11 mouse cellular contexts compared by ENCODE assay signal in the genomic region with DNA sequence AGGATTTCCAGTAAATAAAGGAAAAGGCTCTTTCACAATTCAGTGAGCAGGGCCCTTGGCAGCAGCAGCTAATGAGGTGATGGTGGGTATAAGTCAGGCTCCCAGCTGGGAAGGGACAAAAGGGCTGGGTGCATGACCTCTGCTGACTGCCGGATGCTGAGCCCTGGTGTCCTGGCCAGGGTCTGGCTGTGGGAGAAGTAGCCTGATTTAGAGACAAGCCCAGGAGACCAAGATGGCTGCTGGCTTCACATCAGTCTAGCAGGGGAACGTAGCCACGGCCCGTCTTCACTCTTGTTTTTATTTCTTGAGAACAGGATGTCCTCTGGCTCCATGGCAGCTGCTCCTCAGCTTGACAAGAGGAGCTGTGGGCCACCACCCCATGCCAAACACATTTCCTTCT. TPM values are rescaled to one million over a fixed set of nuclear protein-coding genes. Genes with fewer than 3 reads are reported as not detected.
A peak's percentile ranks its signal among the peaks of the same experiment; 100 is the strongest.
DNase-seq lines count a peak whose midpoint lies in the region; ATAC-seq and TF ChIP-seq lines count a peak whose summit lies in the region.
"Had no signal": no experiment of that assay in that cellular context is flagged by ENCODE, and none has a peak within 500 bp of the region (broad histone marks: within the 10 kb centered on the region; RNA-seq: fewer than 3 reads in every experiment).

No protein-coding gene starts in this region.

- no peak for ATAC-seq in heart, embryonic 12.5 days (ENCODE audit: insufficient number of reproducible peaks, low FRiP score)
- ATAC-seq in stomach, embryonic 15.5 days (ENCODE audit: insufficient read depth, low FRiP score, low read depth): no peak

- TF ChIP-seq EP300 in heart, adult 2 months (IDR thresholded peaks at IDR 0.05; ENCODE audit: insufficient read depth, low read depth, low read length): peak; percentile 72; the same call in 1 of the 2 replicates

- H3K4me2 ChIP-seq in heart, embryonic 12.5 days: no peak overlapping the region
- no peak overlapping the region for H3K4me2 ChIP-seq in stomach, embryonic 15.5 days
- H3K4me2 ChIP-seq: neural tube, embryonic 12.5 days had no signal

- TF ChIP-seq POLR2A in heart, adult 2 months (IDR thresholded peaks at IDR 0.05; ENCODE audit: insufficient read depth, low read depth, low read length): 0 out of 2 replicates have a peak, but pooled peaks have one; percentile 7

- H3K79me2 ChIP-seq in heart, adult 2 months (replicated peaks; ENCODE audit: control insufficient read depth, insufficient read depth, low read length): no peaks in the 10 kb centered on the region

- H3K27ac ChIP-seq in heart, adult 2 months: peak overlapping the region; percentile 63
- H3K27ac ChIP-seq in heart, embryonic 12.5 days (ENCODE audit: poor library complexity, severe bottlenecking): no peak overlapping the region
- peak overlapping the region; percentile 3; the same call in 1 of the 2 replicates for H3K27ac ChIP-seq in stomach, embryonic 15.5 days
- H3K27ac ChIP-seq: neural tube, embryonic 12.5 days had no signal

- 37% methylated on average over 4 of the region's 4 CpGs for WGBS in heart, adult 2 months
- WGBS in heart, embryonic 12.5 days: 65% methylated on average over 4 of the region's 4 CpGs
- 62% methylated on average over 4 of the region's 4 CpGs for WGBS in stomach, embryonic 15.5 days

- H3K9me3 ChIP-seq in heart, embryonic 12.5 days (replicated peaks): no peaks in the 10 kb centered on the region
- no peaks in the 10 kb centered on the region for H3K9me3 ChIP-seq in stomach, embryonic 15.5 days
- H3K9me3 ChIP-seq: neural tube, embryonic 12.5 days had no signal

- no peak for TF ChIP-seq CTCF in heart, adult 2 months (IDR thresholded peaks at IDR 0.05)

- intact Hi-C loops in heart, adult 2 months (cut with DNase I): loop anchor here (5.0 kb wide), 3 partner anchors 221 to 511 kb away; a partner anchor contains a TSS
- intact Hi-C loops in left cerebral cortex, postnatal 36 days (cut with DNase I): loop anchor here (5.0 to 10.0 kb wide), 3 partner anchors 326 to 508 kb away; a partner anchor contains a TSS

- H3K27me3 ChIP-seq in heart, adult 2 months (ENCODE audit: control insufficient read depth, insufficient read depth, low read length): no peaks in the 10 kb centered on the region
- peaks cover 52% of the 10 kb centered on the region for H3K27me3 ChIP-seq in heart, embryonic 12.5 days (replicated peaks)
- H3K27me3 ChIP-seq in stomach, embryonic 15.5 days (replicated peaks): peaks cover 5% of the 10 kb centered on the region

- peak; percentile 56 to 73 for DNase-seq in heart, adult 2 months
- peak; percentile 77 to 88 for DNase-seq in heart, adult 9 months (ENCODE audit: low spot score in 2 of 2)
- DNase-seq in kidney, postnatal 25 days: peak; percentile 55 to 84
- DNase-seq in spleen, postnatal 14 days (ENCODE audit: low spot score in 2 of 2): no peak
- no peak for DNase-seq in right cerebral cortex, adult 2 months (ENCODE audit: low spot score in 2 of 2)
- no peak for DNase-seq in left cerebral cortex, postnatal 36 days (ENCODE audit: low spot score in 2 of 2)
- DNase-seq: cerebellum, adult 8-10 months had no signal

- H3K9ac ChIP-seq in heart, adult 2 months (ENCODE audit: low read depth, low read length): no peak overlapping the region
- H3K9ac ChIP-seq in heart, embryonic 12.5 days: no peak overlapping the region
- no peak overlapping the region for H3K9ac ChIP-seq in stomach, embryonic 15.5 days
- H3K9ac ChIP-seq: neural tube, embryonic 12.5 days had no signal

- no peak overlapping the region for H3K4me3 ChIP-seq in heart, adult 2 months
- H3K4me3 ChIP-seq in heart, embryonic 12.5 days: no peak overlapping the region
- H3K4me3 ChIP-seq in stomach, embryonic 15.5 days (replicated peaks): no peak overlapping the region
- H3K4me3 ChIP-seq: neural tube, embryonic 12.5 days had no signal

- peaks cover 4% of the 10 kb centered on the region for H3K4me1 ChIP-seq in heart, adult 2 months (ENCODE audit: control insufficient read depth, insufficient read depth, low read length)
- peaks cover 20% of the 10 kb centered on the region for H3K4me1 ChIP-seq in heart, embryonic 12.5 days (replicated peaks)
- peaks cover 22% of the 10 kb centered on the region for H3K4me1 ChIP-seq in stomach, embryonic 15.5 days

- no peaks in the 10 kb centered on the region for H3K36me3 ChIP-seq in heart, adult 2 months (ENCODE audit: control insufficient read depth, insufficient read depth, low read length)
- no peaks in the 10 kb centered on the region for H3K36me3 ChIP-seq in heart, embryonic 12.5 days
- H3K36me3 ChIP-seq in stomach, embryonic 15.5 days: no peaks in the 10 kb centered on the region
- H3K36me3 ChIP-seq: neural tube, embryonic 12.5 days had no signal

RNA-seq across cellular contexts. Expression of a gene that starts 3.6 kb away (rescaled TPM):
- not detected for total RNA-seq in heart, adult 2 months (2021)
- polyA plus RNA-seq in heart, adult 2 months (2012; rRNA removed): not detected in 2 replicates
- not detected in 2 replicates for polyA plus RNA-seq in heart, embryonic 12.5 days (2016; fragmentation: Nextera tagmentation; extraction: Ambion mirVana)
- not detected in 2 replicates for polyA plus RNA-seq in stomach, embryonic 15.5 days (2015; fragmentation: Nextera tagmentation; extraction: Ambion mirVana)
- total RNA-seq in left cerebral cortex, postnatal 36 days (2021): not detected
- polyA plus RNA-seq: limb, embryonic 11.5 days; neural tube, embryonic 12.5 days had no signal

RNA-seq across cellular contexts. Expression of a gene that starts 14.2 kb away (rescaled TPM):
- total RNA-seq in heart, adult 2 months (2021): 1 to 10 TPM; 5.5 to 5.7 TPM
- polyA plus RNA-seq in heart, adult 2 months (2012; rRNA removed): 6.9 and 7.5 TPM in 2 replicates
- 3.2 TPM in 2 replicates for polyA plus RNA-seq in heart, embryonic 12.5 days (2016; fragmentation: Nextera tagmentation; extraction: Ambion mirVana)
- 6.0 and 6.6 TPM in 2 replicates for polyA plus RNA-seq in stomach, embryonic 15.5 days (2015; fragmentation: Nextera tagmentation; extraction: Ambion mirVana)
- 1 to 10 TPM; 1.9 to 2.2 TPM for total RNA-seq in left cerebral cortex, postnatal 36 days (2021)

RNA-seq across cellular contexts. Expression of a gene that starts 39.7 kb away (rescaled TPM):
- not detected for total RNA-seq in heart, adult 2 months (2021)
- 0.09 and 0.55 TPM in 2 replicates for polyA plus RNA-seq in heart, adult 2 months (2012; rRNA removed)
- 0.49 and 0.94 TPM in 2 replicates for polyA plus RNA-seq in heart, embryonic 12.5 days (2016; fragmentation: Nextera tagmentation; extraction: Ambion mirVana)
- polyA plus RNA-seq in stomach, embryonic 15.5 days (2015; fragmentation: Nextera tagmentation; extraction: Ambion mirVana): 0.28 and 0.30 TPM in 2 replicates
- under 1 TPM; 0.17 to 0.25 TPM for total RNA-seq in left cerebral cortex, postnatal 36 days (2021)

Comparison
In these comparisons a context has a peak if more than half of its experiments do, and no peak if none do; other contexts are left out.
1. DNase-seq: peak in heart, adult 2 months (2 of 2), heart, adult 9 months (2 of 2) and kidney, postnatal 25 days (2 of 2); none in spleen, postnatal 14 days (0 of 2), right cerebral cortex, adult 2 months (0 of 2) and left cerebral cortex, postnatal 36 days (0 of 2).